Mouse (Mus musculus) liver, embryonic 13.5 days (tissue): ENCODE measurements around the gene Kif16b. TPM values are rescaled to one million over a fixed set of nuclear protein-coding genes. Genes with fewer than 3 reads are reported as not detected.

ENCODE experiments used
- ATAC-seq: fragments of 200-750 bp; cut with Nextera tagmentation; 2 replicates; pipeline ENCODE4 v1.8.0; 2017; ENCODE audit warnings: low read depth, mild to moderate bottlenecking, moderate number of reproducible peaks, moderate library complexity
- DNase-seq: peaks from one replicate; pipeline ENCODE4 v3.0.0; 2022
- H3K27ac ChIP-seq: fragments of 300-500 bp; sonication (generic); 2 replicates; pipeline ENCODE4 v1.5.1; 2015; ENCODE audit warnings: moderate library complexity, mild to moderate bottlenecking, inconsistent platforms
- H3K27me3 ChIP-seq: fragments of 300-500 bp; sonication (generic); 2 replicates; pipeline ENCODE4 v1.6.1; 2015; ENCODE audit warnings: mild to moderate bottlenecking, inconsistent platforms
- H3K36me3 ChIP-seq: fragments of 300-500 bp; sonication (generic); 2 replicates; pipeline ENCODE4 v1.6.1; 2015; ENCODE audit warnings: mild to moderate bottlenecking, inconsistent platforms
- H3K4me1 ChIP-seq: fragments of 300-500 bp; sonication (generic); replicated peaks from 2 replicates; pipeline ENCODE4 v1.6.1; 2015; ENCODE audit warnings: inconsistent platforms
- H3K4me2 ChIP-seq: fragments of 300-500 bp; sonication (generic); 2 replicates; pipeline ENCODE4 v1.6.1; 2015; ENCODE audit warnings: inconsistent platforms, mild to moderate bottlenecking, moderate library complexity
- H3K4me3 ChIP-seq: fragments of 300-500 bp; sonication (generic); replicated peaks from 2 replicates; pipeline ENCODE4 v1.5.1; 2015; ENCODE audit warnings: mild to moderate bottlenecking, inconsistent platforms
- H3K9ac ChIP-seq: fragments of 300-500 bp; sonication (generic); 2 replicates; pipeline ENCODE4 v1.6.1; 2015; ENCODE audit warnings: mild to moderate bottlenecking, inconsistent platforms
- H3K9me3 ChIP-seq: fragments of 300-500 bp; sonication (generic); replicated peaks from 2 replicates; pipeline ENCODE4 v1.6.1; 2016; ENCODE audit warnings: inconsistent platforms
- WGBS: fragments of 180-500 bp; shearing (Covaris S2); methylation state at CpG from one replicate; pipeline ENCODE4 v1.1.7; 2015; ENCODE audit not compliant: insufficient replicate concordance; 5-methylcytosine and 5-hydroxymethylcytosine counted together
- polyA plus RNA-seq: library from polyadenylated mRNA; unstranded; fragments of >200 nt; fragmentation: Nextera tagmentation; extraction: Ambion mirVana; gene quantifications from 2 replicates; pipeline ENCODE4 v1.2.1, GENCODE M21; 2015

The Kif16b gene
- polyA plus RNA-seq, 1 experiment from 2014 or later: 2.9 TPM

DNA sequence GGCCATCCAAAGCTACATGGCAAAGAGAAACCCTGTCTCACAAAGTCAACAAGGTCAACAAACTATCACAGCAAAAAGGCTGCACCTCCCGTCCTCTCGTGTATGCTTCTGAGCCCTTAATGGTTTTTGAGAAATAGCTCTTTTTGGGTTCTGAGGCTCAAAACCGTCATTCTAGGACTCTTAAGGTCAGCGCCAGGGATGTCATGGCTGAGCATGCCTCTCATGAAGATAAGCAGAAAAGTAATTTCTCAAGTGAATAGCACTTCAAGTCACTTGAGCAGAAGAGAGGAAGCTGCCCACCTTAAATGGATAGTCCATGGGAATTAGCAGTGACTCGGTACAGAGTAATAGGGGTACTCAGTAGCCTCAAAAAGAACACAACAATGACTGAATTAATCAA, 291.1 kb downstream of the Kif16b start:
- no peak overlapping the region for H3K27ac ChIP-seq
- H3K9ac ChIP-seq: no peak overlapping the region
- H3K4me3 ChIP-seq: no peak overlapping the region
- no peaks in the 10 kb centered on the region for H3K9me3 ChIP-seq
- ATAC-seq (no peak), DNase-seq (no peak)
- H3K36me3 ChIP-seq: no peaks in the 10 kb centered on the region
- H3K27me3 ChIP-seq: no peaks in the 10 kb centered on the region
- H3K4me1 ChIP-seq: no peaks in the 10 kb centered on the region
- H3K4me2 ChIP-seq: no peak overlapping the region
- WGBS: 64% methylated on average over 5 of the region's 5 CpGs

DNA sequence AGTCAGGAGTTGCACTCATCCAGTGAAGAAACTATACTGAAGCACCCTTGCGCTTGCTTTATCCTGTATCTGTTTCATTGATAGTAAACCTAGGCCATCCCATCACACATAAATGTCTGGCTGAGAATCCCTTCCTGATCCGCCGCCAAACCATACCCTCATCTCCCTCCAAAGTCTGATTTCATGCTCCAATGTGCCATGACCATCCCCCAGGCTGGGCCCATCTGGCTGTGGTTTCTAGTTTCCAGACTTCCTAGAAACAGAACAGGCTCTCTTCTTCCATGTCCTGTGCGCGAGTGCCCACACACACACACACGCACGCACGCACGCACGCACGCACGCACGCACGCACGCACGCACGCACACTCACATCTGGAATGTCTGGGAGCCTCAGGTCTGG, 292.6 kb downstream of the Kif16b start:
- ATAC-seq (no peak), DNase-seq (no peak)
- Histone ChIP-seq H3K27ac (no peak overlapping the region), H3K9ac (no peak overlapping the region), H3K4me3 (no peak overlapping the region), H3K4me2 (no peak overlapping the region), H3K36me3 (no peaks in the 10 kb centered on the region), H3K9me3 (no peaks in the 10 kb centered on the region), H3K4me1 (no peaks in the 10 kb centered on the region), H3K27me3 (no peaks in the 10 kb centered on the region)
- 90% methylated on average over 17 of the region's 17 CpGs for WGBS

DNA sequence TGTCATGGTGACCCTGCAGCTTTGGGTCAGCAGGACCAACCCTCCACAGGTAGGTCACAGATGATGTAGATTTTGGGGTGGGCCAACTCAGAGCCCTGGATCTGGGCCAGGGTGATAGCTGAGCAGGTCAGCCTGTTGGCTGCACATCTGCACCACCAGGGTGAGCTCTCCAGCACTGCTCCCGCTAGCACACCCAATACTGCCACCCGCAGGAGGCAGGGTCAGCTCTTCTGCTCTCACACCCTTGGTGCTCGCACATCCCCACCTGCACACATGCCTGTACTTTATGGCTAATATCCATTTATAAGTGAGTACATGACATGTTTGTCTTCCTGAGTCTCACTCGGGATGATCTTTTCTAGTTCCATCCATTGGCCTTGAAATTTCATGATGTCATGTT, 296.6 kb downstream of the Kif16b start:
- H3K36me3 ChIP-seq: no peaks in the 10 kb centered on the region
- H3K27me3 ChIP-seq: no peaks in the 10 kb centered on the region
- no peak overlapping the region for H3K4me2 ChIP-seq
- no peaks in the 10 kb centered on the region for H3K9me3 ChIP-seq
- ATAC-seq (no peak), DNase-seq (no peak)
- 43% methylated on average over 4 of the region's 4 CpGs for WGBS
- no peaks in the 10 kb centered on the region for H3K4me1 ChIP-seq
- H3K9ac ChIP-seq: no peak overlapping the region
- no peak overlapping the region for H3K27ac ChIP-seq
- H3K4me3 ChIP-seq: no peak overlapping the region

DNA sequence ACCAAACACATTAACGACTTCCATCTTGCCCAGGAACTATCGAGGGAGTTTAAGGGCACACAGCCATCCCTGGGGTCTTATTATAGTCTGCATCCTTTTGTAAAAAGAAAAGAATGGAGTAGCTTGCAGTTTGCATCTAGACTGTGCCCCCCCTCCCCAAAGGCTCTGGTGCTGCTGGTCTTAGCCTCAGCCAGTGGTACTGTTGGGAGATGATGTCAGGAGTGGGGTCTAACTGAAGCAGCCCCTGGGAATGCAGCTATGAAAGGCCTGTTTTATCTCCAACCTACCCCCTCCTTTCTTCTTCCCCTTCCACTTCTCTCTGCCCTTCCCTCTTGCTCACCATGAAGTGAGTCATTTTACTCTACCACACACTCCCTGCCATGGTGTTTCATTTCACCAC, 298.1 kb downstream of the Kif16b start:
- H3K4me3 ChIP-seq: no peak overlapping the region
- H3K9me3 ChIP-seq: no peaks in the 10 kb centered on the region
- no peak for ATAC-seq
- DNase-seq: no peak
- no peaks in the 10 kb centered on the region for H3K4me1 ChIP-seq
- 57% methylated on average over 2 of the region's 2 CpGs for WGBS
- H3K4me2 ChIP-seq: no peak overlapping the region
- H3K36me3 ChIP-seq: no peaks in the 10 kb centered on the region
- H3K27ac ChIP-seq: no peak overlapping the region
- H3K9ac ChIP-seq: no peak overlapping the region
- H3K27me3 ChIP-seq: no peaks in the 10 kb centered on the region

DNA sequence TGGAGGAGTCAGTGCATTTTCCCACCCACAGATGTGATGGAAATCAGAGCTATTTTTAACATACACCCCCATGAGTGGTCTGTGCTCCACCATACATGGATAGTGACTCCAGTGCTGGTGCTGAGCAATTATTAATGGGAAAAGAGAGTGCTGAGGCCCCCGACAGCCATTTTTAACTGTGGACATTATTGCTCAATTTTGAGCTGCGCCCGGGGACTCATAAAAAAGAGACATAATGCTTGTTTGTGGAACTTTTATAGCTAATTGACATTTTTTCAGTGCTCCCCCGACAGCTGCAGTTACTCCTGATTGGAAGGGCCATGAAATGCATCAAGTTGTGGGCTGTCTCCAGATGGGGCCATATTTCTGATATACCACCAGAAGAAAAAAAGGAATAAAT, 302.1 kb downstream of the Kif16b start:
- Histone ChIP-seq H3K36me3 (no peaks in the 10 kb centered on the region), H3K27ac (no peak overlapping the region), H3K4me3 (no peak overlapping the region), H3K4me1 (no peaks in the 10 kb centered on the region), H3K9ac (no peak overlapping the region), H3K27me3 (no peaks in the 10 kb centered on the region), H3K4me2 (no peak overlapping the region), H3K9me3 (no peaks in the 10 kb centered on the region)
- DNase-seq (no peak), ATAC-seq (no peak)
- WGBS: 68% methylated on average over 4 of the region's 4 CpGs

DNA sequence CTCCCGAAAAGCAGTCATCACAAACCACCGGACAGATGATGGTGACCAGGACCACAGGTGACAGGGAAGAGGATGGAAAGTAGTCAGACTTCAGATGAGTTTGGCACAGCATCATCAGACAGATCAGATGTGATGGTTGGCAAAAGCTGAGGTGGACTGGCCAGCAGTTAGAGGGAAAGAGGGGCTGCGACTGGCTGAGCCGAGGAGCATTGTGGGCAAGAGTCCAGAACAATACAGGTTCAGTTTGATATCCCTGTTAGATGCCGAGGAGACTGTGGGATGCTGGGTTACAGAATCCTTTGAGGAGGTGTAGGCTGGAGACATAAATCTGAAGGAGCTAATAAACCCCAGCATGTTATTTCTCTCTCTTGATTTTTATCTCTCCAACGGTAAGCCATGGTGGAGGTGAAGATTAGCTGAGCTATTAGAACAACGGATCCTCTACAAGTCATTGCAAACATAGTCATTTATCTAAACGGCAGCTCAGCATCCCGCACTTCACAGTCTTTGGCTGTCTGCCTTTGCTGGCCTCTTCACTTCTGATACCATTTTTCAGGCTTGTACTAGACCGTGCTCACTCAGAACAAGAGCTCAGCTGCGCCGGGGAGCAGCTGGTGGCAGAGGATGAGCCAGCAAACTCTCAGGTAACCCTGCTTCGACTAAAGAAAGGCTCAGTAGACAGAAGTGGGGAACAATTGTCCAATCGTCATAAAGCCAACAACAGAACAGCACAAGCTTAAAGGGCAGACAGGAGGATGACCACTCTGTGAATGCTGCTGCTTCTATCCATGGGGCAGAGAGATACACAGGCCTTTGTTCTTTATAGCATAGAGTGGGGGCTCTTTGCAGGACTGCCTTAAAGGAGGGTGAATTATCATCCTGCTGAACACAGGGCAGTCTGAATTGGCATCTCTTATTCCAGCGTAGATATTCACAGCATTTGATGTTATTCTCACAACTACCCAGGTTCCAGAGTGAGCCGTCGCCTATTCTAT, 304.9 kb downstream of the Kif16b start:
- H3K36me3 ChIP-seq: no peaks in the 10 kb centered on the region
- no peak for DNase-seq
- WGBS: 65% methylated on average over 17 of the region's 17 CpGs
- no peak overlapping the region for H3K27ac ChIP-seq
- H3K4me1 ChIP-seq: no peaks in the 10 kb centered on the region
- no peaks in the 10 kb centered on the region for H3K9me3 ChIP-seq
- H3K27me3 ChIP-seq: no peaks in the 10 kb centered on the region
- no peak for ATAC-seq
- no peak overlapping the region for H3K4me3 ChIP-seq
- H3K9ac ChIP-seq: no peak overlapping the region
- H3K4me2 ChIP-seq: no peak overlapping the region

DNA sequence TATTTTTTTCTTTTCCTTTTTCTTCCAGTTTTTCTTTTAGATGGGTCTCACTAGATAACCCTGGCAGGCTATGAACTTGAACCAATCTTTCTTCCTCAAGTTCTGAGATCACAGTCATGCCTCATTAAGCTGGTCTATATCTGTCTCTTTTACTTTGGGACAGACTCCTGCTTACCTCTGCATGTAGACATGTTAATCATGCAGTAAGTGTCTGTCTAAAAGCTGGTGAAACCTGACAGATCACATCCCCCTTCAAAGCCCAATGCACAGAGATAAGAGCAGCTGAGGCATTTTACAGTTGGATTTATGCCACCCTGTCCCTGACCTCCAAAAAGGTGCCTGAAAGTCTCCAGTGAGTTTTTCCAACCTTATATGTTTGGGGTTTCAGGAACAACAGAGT, 310.4 kb downstream of the Kif16b start:
- no peak overlapping the region for H3K4me3 ChIP-seq
- H3K36me3 ChIP-seq: no peaks in the 10 kb centered on the region
- no peaks in the 10 kb centered on the region for H3K9me3 ChIP-seq
- no peaks in the 10 kb centered on the region for H3K4me1 ChIP-seq
- H3K9ac ChIP-seq: no peak overlapping the region
- DNase-seq (no peak), ATAC-seq (no peak)
- H3K4me2 ChIP-seq: no peak overlapping the region
- no peaks in the 10 kb centered on the region for H3K27me3 ChIP-seq
- no peak overlapping the region for H3K27ac ChIP-seq

DNA sequence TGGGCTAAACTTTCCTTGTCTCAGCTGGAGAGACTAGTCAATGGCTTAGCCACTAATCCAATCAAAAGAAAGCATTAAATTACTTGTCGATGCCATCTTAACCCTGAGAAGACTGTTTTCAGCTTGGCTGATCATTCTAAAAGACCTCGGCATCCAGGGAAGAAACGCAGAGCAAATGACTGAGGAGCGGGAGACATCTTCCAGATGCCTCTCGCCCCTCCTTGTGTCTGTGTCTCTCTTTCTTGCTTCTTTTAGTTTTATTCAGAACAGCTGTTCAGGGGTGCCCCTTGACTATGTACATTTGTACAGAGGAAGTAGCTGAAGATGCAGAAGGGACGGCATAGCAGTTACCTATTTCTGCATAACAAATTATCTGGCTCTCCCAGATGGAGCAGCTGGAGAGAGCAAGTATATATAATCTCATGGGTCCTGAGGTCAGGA, 311.0 kb downstream of the Kif16b start:
- H3K4me3 ChIP-seq: no peak overlapping the region
- no peak overlapping the region for H3K27ac ChIP-seq
- DNase-seq (no peak), ATAC-seq (no peak)
- H3K27me3 ChIP-seq: no peaks in the 10 kb centered on the region
- H3K36me3 ChIP-seq: no peaks in the 10 kb centered on the region
- H3K9ac ChIP-seq: no peak overlapping the region
- no peak overlapping the region for H3K4me2 ChIP-seq
- H3K4me1 ChIP-seq: no peaks in the 10 kb centered on the region
- H3K9me3 ChIP-seq: no peaks in the 10 kb centered on the region
- 63% methylated on average over 6 of the region's 6 CpGs for WGBS

DNA sequence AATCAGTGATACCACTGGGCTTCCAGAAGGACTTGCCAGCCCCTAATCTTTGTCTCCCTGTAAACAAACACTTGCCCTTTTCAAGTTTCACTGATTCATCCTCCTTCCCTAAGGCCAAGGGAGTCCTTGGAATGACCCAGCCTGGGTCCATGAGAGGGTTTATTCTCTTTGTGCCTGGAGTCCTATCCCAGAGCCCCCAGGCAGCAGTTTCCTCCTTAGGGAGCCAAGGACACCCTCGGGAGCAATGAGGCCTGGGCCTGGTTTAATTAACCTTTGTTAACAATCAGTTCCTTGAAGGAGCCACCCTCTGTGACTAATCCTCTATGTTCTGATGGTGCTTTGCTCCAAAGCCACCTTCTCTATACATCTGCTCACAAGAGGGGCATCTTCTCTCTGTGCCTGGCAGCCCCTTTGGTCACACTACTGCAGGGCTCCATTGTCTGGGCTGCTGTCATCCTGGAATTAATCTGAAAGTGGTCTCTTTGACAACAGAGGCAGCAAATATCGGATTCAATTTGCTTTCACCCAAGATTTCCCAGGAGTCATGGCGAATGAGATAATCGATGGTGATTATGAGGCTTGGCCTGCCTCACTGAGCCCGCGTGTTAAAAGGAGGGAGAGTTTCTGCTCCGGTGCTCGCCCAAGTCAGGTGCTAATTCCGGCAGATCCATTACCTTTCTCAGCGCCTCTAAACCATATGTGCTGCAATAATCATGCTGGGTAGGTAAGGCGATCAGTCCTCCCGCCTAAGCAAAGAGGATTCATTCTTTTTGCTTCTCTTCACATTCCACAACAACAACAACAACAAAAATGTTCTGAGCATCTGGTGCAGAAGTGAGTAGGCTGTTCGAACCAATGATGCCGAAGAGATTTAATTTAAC, 311.7 kb downstream of the Kif16b start:
- H3K36me3 ChIP-seq: no peaks in the 10 kb centered on the region
- H3K4me2 ChIP-seq: no peak overlapping the region
- H3K9ac ChIP-seq: no peak overlapping the region
- no peaks in the 10 kb centered on the region for H3K9me3 ChIP-seq
- 68% methylated on average over 14 of the region's 14 CpGs for WGBS
- DNase-seq (no peak), ATAC-seq (no peak)
- H3K4me1 ChIP-seq: no peaks in the 10 kb centered on the region
- no peaks in the 10 kb centered on the region for H3K27me3 ChIP-seq
- H3K4me3 ChIP-seq: no peak overlapping the region
- no peak overlapping the region for H3K27ac ChIP-seq

DNA sequence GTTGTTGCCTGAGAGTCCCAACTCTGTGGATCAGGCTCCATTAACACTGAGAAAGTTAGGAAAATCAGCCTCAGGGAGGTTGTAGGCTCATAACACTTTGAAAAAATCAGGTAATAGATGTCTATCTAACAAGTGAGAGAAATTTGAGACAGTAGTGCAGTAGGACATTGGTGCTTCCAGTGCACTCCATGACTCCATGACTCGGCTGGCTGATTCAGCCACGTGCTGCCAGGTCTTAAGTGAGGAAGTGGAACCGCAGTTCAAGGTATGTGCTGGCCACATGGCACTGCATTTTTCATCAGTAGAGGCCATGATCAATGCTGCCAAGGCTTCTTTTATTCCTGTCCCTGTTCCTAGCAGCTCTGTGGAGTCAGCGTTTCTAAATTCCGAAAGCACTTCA, 315.5 kb downstream of the Kif16b start:
- no peak for ATAC-seq
- H3K9me3 ChIP-seq: no peaks in the 10 kb centered on the region
- DNase-seq: no peak
- H3K4me3 ChIP-seq: no peak overlapping the region
- no peak overlapping the region for H3K4me2 ChIP-seq
- no peak overlapping the region for H3K9ac ChIP-seq
- no peaks in the 10 kb centered on the region for H3K4me1 ChIP-seq
- H3K36me3 ChIP-seq: no peaks in the 10 kb centered on the region
- H3K27ac ChIP-seq: no peak overlapping the region
- 69% methylated on average over 5 of the region's 5 CpGs for WGBS
- H3K27me3 ChIP-seq: no peaks in the 10 kb centered on the region

DNA sequence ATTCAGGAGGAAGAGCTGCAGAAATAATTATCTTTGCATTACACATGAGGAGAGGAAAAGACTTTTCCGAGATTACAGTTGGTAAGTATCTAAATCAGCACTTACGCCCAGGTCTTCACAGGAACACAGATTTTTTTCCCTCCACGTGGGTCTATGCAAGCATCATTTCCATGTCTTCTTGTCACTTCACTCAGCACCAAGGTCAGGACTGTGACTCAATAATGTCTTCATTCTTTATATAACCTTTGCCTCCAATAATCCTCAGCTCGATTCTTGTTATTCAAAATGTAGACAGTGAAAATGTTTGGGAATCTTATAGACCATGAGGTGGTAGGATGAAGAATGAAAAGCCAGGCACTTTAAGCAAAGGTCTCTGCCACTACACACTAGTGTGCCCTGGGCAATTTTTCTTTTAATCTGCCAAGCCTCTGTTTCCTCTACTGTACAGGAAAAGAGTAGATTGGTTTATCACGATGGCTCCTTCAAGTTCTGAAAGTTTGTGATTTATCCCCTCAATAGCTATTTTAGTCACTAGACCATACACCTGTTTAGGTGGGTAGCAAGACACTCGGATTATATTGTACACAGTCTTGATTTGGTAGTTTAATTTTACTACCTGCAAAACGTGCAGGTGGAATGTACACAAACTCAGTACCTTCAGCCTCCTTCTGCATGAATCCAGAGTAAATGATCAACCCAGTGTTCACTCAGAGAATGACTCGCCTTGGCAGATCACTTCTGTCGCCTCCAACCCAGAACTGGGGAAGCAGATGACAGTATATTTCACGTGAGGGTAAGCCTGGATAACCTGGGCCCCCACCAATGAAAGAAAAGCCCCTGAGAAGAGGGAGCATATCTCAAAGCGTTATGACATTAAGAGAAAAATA, 316.2 kb downstream of the Kif16b start:
- no peaks in the 10 kb centered on the region for H3K9me3 ChIP-seq
- H3K27me3 ChIP-seq: no peaks in the 10 kb centered on the region
- H3K4me1 ChIP-seq: no peaks in the 10 kb centered on the region
- H3K9ac ChIP-seq: no peak overlapping the region
- H3K27ac ChIP-seq: no peak overlapping the region
- ATAC-seq (no peak), DNase-seq (no peak)
- no peak overlapping the region for H3K4me3 ChIP-seq
- 50% methylated on average over 11 of the region's 11 CpGs for WGBS
- H3K36me3 ChIP-seq: no peaks in the 10 kb centered on the region
- no peak overlapping the region for H3K4me2 ChIP-seq
